Mouse (Mus musculus): ENCODE results near the gene Olfr308.

GRCm38 (mm10) chr7:86344253-86344652 lies 18.8 kb upstream of the Olfr308 start:
- TF ChIP-seq CTCF (IDR thresholded peaks at IDR 0.05; ENCODE audit: insufficient read depth, low read depth, low read length) (no peak), POLR2A (IDR thresholded peaks at IDR 0.05; ENCODE audit: insufficient read depth, low read depth, low read length) (no peak)

All from olfactory bulb, adult 2 months (tissue).